Mouse (Mus musculus) lung, postnatal 14 days (tissue): Measurements from ENCODE around the gene Tbccd1.

ENCODE experiments used
- DNase-seq: peaks from one replicate; pipeline ENCODE4 v3.0.0; 2021

Tbccd1 gene

GRCm38 (mm10) chr16:22775471-22775985 is 81.9 kb downstream of the Tbccd1 start:
- no peak for DNase-seq

GRCm38 (mm10) chr16:22768661-22769060 is 88.8 kb downstream of the Tbccd1 start:
- no peak for DNase-seq

- DNase-seq = no peak
Measured at GRCm38 (mm10) chr16:22767405-22767804, 90.1 kb downstream of the Tbccd1 start.

DNA sequence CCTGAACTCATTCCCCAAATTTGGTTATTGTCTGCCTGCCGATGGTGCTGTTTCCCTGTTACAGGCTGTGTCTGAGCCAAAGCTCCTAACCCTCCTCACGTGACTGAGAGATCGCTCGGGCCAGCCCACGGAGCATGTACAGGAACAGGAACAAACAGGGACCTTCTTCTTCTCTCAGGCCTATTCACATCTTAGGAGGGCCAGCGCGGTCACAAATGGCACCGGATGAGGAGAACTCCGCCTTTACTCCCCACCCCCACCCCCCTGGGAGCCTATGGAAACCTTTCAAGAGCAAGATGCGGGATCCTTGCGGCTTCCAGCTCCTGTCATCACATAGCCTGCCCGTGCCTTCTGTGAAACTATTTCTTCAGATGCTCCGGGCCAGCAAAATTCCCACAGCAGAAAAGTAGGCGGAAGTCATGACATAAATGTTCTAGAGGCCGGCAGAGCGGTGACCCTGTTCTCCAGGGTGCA is 90.7 kb downstream of the Tbccd1 start:
- DNase-seq = no peak

DNA sequence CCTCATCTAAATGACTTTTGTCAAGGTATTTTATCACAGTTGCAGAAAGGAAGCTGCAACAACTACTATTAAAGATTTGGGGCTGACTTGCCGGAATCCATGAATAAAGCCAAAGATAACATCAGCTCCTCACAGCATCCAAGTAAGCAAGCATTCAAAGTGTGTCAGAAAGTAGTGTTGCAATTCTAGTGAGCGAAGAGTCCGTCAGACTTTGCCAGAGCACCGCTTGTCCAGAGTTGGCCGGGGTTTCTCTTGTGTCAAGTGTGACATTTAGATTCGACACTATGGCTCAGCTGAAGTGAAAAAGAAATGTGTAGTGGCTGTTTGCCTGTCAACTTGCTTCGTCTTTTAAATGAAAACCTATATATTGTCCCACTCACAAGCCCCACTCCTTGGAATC is 91.9 kb downstream of the Tbccd1 start:
- no peak for DNase-seq
